Mouse (Mus musculus) ES-Bruce4 (cell line): ENCODE measurements around the gene Zfp458. TPM values are rescaled to one million over a fixed set of nuclear protein-coding genes. Genes with fewer than 3 reads are reported as not detected.

ENCODE experiments used
- H3K27ac ChIP-seq: 2 replicates; pipeline ENCODE4 v1.5.1; 2012; ENCODE audit warnings: low read length, inconsistent platforms; ENCODE audit not compliant: insufficient read depth
- H3K27me3 ChIP-seq: 2 replicates; pipeline ENCODE4 v1.6.1; 2012; ENCODE audit warnings: mild to moderate bottlenecking, low read length, inconsistent platforms; ENCODE audit not compliant: control insufficient read depth, poor library complexity, insufficient read depth, severe bottlenecking
- H3K36me3 ChIP-seq: 2 replicates; pipeline ENCODE4 v1.6.1; 2012; ENCODE audit warnings: inconsistent platforms, mild to moderate bottlenecking, low read length, moderate library complexity; ENCODE audit not compliant: control insufficient read depth, poor library complexity, insufficient read depth, severe bottlenecking
- H3K4me1 ChIP-seq: one replicate; pipeline ENCODE4 v1.8.1; 2011; ENCODE audit warnings: low read length; ENCODE audit not compliant: control insufficient read depth, insufficient read depth
- H3K4me3 ChIP-seq: 2 replicates; pipeline ENCODE4 v1.5.1; 2011; ENCODE audit warnings: low read depth, mild to moderate bottlenecking, low read length
- H3K9ac ChIP-seq: 2 replicates; pipeline ENCODE4 v1.6.1; 2012; ENCODE audit warnings: low read depth, mild to moderate bottlenecking, inconsistent platforms; ENCODE audit not compliant: poor library complexity, severe bottlenecking
- H3K9me3 ChIP-seq: replicated peaks from 2 replicates; pipeline ENCODE4 v1.6.1; 2012; ENCODE audit warnings: mild to moderate bottlenecking, low read length, inconsistent platforms; ENCODE audit not compliant: control insufficient read depth, poor library complexity, insufficient read depth, severe bottlenecking
- CTCF ChIP-seq: IDR thresholded peaks from one replicate; pipeline ENCODE4 v1.8.1; 2011; ENCODE audit warnings: low read depth, low read length
- POLR2A ChIP-seq: IDR thresholded peaks from one replicate; pipeline ENCODE4 v1.8.1; 2011; ENCODE audit warnings: low read length; ENCODE audit not compliant: insufficient read depth
- polyA plus RNA-seq: library from polyadenylated mRNA; stranded (reverse); fragments of >200 nt; gene quantifications from 2 replicates; pipeline ENCODE4 v1.2.4, GENCODE M21; 2011; ENCODE audit warnings: low read depth; ENCODE audit not compliant: missing spikeins, insufficient read depth, insufficient read length

Zfp458 gene
- polyA plus RNA-seq, 1 experiment, result 4.2 TPM

GRCm38 (mm10) chr13:67214015-67214607, 64.2 kb downstream of the Zfp458 start:
- Histone ChIP-seq H3K36me3 (no peaks in the 10 kb centered on the region), H3K9ac (no peak overlapping the region), H3K4me1 (no peaks in the 10 kb centered on the region), H3K27me3 (no peaks in the 10 kb centered on the region), H3K27ac (no peak overlapping the region), H3K9me3 (peaks cover 25% of the 10 kb centered on the region), H3K4me3 (no peak overlapping the region)
- TF ChIP-seq CTCF, result peak; percentile 6
- no peak for TF ChIP-seq POLR2A

Other genes with a start within 250 kb of the Zfp458 start
- gene Zfp712, start 217.3 kb downstream of the Zfp458 start, polyA plus RNA-seq, result 3.9 and 4.9 TPM in 2 replicates
- 2.2 and 2.9 TPM in 2 replicates for gene Zfp708, start 180.5 kb downstream of the Zfp458 start, polyA plus RNA-seq
- 5.3 and 5.8 TPM in 2 replicates for gene Gm28557, start 169.9 kb downstream of the Zfp458 start, polyA plus RNA-seq
- 0.31 and 0.76 TPM in 2 replicates for gene Rslcan18, start 162.2 kb downstream of the Zfp458 start, polyA plus RNA-seq
- gene Zfp759, start 156.8 kb downstream of the Zfp458 start, polyA plus RNA-seq, result 3.7 and 4.4 TPM in 2 replicates
- gene Rsl1, start 105.3 kb downstream of the Zfp458 start, polyA plus RNA-seq, result 7.3 and 8.5 TPM in 2 replicates
- 1.9 and 2.1 TPM in 2 replicates for gene Zfp455, start 84.0 kb downstream of the Zfp458 start, polyA plus RNA-seq
- 0.72 TPM in 1 of 2 replicates, not detected in the other for gene Zfp457, start 28.0 kb upstream of the Zfp458 start, polyA plus RNA-seq
- 6.6 and 7.5 TPM in 2 replicates for gene Zfp595, start 54.1 kb upstream of the Zfp458 start, polyA plus RNA-seq
- 2.5 and 4.6 TPM in 2 replicates for gene Gm28044, start 82.1 kb upstream of the Zfp458 start, polyA plus RNA-seq
- 3.8 and 4.5 TPM in 2 replicates for gene Zfp953, start 82.1 kb upstream of the Zfp458 start, polyA plus RNA-seq
- 0.99 TPM in 1 of 2 replicates, not detected in the other for gene Gm28041, start 97.3 kb upstream of the Zfp458 start, polyA plus RNA-seq
- gene Zfp456, start 97.3 kb upstream of the Zfp458 start, polyA plus RNA-seq, result 3.7 and 4.0 TPM in 2 replicates
- 10.5 and 10.9 TPM in 2 replicates for gene Zfp429, start 121.4 kb upstream of the Zfp458 start, polyA plus RNA-seq
- gene Zfp459, start 143.0 kb upstream of the Zfp458 start, polyA plus RNA-seq, result 24.0 and 25.7 TPM in 2 replicates
- gene Zfp874a, start 173.2 kb upstream of the Zfp458 start, polyA plus RNA-seq, result 26.9 and 28.9 TPM in 2 replicates
- gene Zfp874b, start 205.8 kb upstream of the Zfp458 start, polyA plus RNA-seq, result 10.1 and 19.3 TPM in 2 replicates
- gene Zfp58, start 222.1 kb upstream of the Zfp458 start, polyA plus RNA-seq, result 10.3 and 10.7 TPM in 2 replicates
- gene Gm26965, start 247.7 kb upstream of the Zfp458 start, polyA plus RNA-seq, result not detected in 2 replicates
- 15.0 and 15.5 TPM in 2 replicates for gene Zfp87, start 247.7 kb upstream of the Zfp458 start, polyA plus RNA-seq